Mouse (Mus musculus) testis, adult 2 months (tissue): ENCODE measurements around the gene Atg4b.

Source experiments
- CTCF ChIP-seq: fragments of 200-500 bp; IDR thresholded peaks from 2 replicates; pipeline ENCODE4 v1.5.1; 2012; ENCODE audit warnings: low read depth, mild to moderate bottlenecking, inconsistent platforms, low read length, moderate library complexity; ENCODE audit not compliant: control insufficient read depth, insufficient read depth, insufficient replicate concordance
- POLR2A ChIP-seq: fragments of 200-500 bp; IDR thresholded peaks from 2 replicates; pipeline ENCODE4 v1.6.1; 2012; ENCODE audit warnings: low read depth, mild to moderate bottlenecking, inconsistent platforms, low read length, moderate library complexity; ENCODE audit not compliant: control insufficient read depth

DNA sequence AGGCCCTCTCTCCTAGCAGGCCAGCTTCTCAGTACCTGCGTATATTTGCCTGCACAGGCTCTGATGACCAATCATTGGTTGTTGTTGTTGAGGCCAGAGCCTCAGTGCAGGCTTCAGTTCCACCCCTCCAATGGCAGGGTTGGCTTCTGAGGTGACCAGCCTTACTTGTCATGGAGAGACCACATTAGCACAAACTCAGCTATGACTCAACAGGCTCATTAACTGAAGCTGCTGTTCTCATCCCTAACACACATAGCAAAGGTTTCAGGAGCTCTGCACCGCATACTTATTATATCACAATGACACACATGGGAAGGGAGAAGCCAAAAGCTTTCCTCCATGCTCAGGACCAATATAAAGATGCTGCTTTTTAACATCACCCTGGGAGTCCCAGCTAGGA, 10.6 kb upstream of the Atg4b start:
- no peak for TF ChIP-seq CTCF
- no peak for TF ChIP-seq POLR2A
